Mouse (Mus musculus): ENCODE measurements around the gene Stxbp6. TPM values are rescaled to one million over a fixed set of nuclear protein-coding genes. Genes with fewer than 3 reads are reported as not detected.
A peak's percentile ranks its signal among the peaks of the same experiment; 100 is the strongest.
"Not testable (repeated sequence)": the region's sequence is repeated elsewhere in the genome, so short reads cannot be mapped to it uniquely, and the experiment has no call there.

Gene Stxbp6
- polyA plus RNA-seq (2015; fragmentation: Nextera tagmentation; extraction: Ambion mirVana) = 20.0 and 23.1 TPM in 2 replicates

- ATAC-seq (ENCODE audit: insufficient number of reproducible peaks, low FRiP score, low TSS enrichment, low read depth) = 0 out of 2 replicates have a peak, but pooled peaks have one; percentile 57
- H3K27me3 ChIP-seq = peaks cover 5% of the 10 kb centered on the region; the same call in 1 of the 2 replicates
- peak within 1 kb of the TSS; percentile 69 for H3K9ac ChIP-seq
- H3K9me3 ChIP-seq = no peaks in the 10 kb centered on the region
- WGBS = 2% methylated on average over 20 of the region's 20 CpGs
- peaks cover 21% of the 10 kb centered on the region for H3K4me1 ChIP-seq
- H3K27ac ChIP-seq = peak within 1 kb of the TSS; percentile 90
- H3K4me2 ChIP-seq = peak within 1 kb of the TSS; percentile 96
- no peaks in the 10 kb centered on the region for H3K36me3 ChIP-seq
- H3K4me3 ChIP-seq = peak within 1 kb of the TSS; percentile 79
Observed at GRCm38 (mm10) chr12:45074611-45075342, at the start of gene Stxbp6. TSS of gene Stxbp6 (minus strand) at chr12:45074709.

GRCm38 (mm10) chr12:45102954-45103353 lies 28.4 kb upstream of the Stxbp6 start:
- WGBS = 68% methylated on average over 2 of the region's 2 CpGs

GRCm38 (mm10) chr12:45093732-45094131 lies 19.2 kb upstream of the Stxbp6 start:
- 72% methylated on average over 2 of the region's 2 CpGs for WGBS
- H3K9ac ChIP-seq = no peak overlapping the region
- no peaks in the 10 kb centered on the region for H3K36me3 ChIP-seq

More at GRCm38 (mm10) chr12:45102954-45103353, 28.4 kb upstream of the Stxbp6 start:
- not testable (repeated sequence) for H3K4me1 ChIP-seq; H3K9ac ChIP-seq; H3K27me3 ChIP-seq; H3K4me3 ChIP-seq; H3K27ac ChIP-seq; H3K9me3 ChIP-seq; H3K36me3 ChIP-seq; ATAC-seq (ENCODE audit: insufficient number of reproducible peaks, low FRiP score, low TSS enrichment, low read depth); H3K4me2 ChIP-seq

GRCm38 (mm10) chr12:45092444-45092843 lies 17.9 kb upstream of the Stxbp6 start:
- H3K9ac ChIP-seq = no peak overlapping the region
- WGBS = 79% methylated on average over 3 of the region's 3 CpGs
- H3K4me1 ChIP-seq = no peaks in the 10 kb centered on the region
- ATAC-seq (ENCODE audit: insufficient number of reproducible peaks, low FRiP score, low TSS enrichment, low read depth) = no peak
- H3K36me3 ChIP-seq = no peaks in the 10 kb centered on the region
- H3K27ac ChIP-seq = no peak overlapping the region
- H3K9me3 ChIP-seq = no peaks in the 10 kb centered on the region
- no peak overlapping the region for H3K4me2 ChIP-seq
- no peak overlapping the region for H3K4me3 ChIP-seq
- H3K27me3 ChIP-seq = no peaks in the 10 kb centered on the region

More at GRCm38 (mm10) chr12:45093732-45094131, 19.2 kb upstream of the Stxbp6 start:
- no peak for ATAC-seq (ENCODE audit: insufficient number of reproducible peaks, low FRiP score, low TSS enrichment, low read depth)
- Histone ChIP-seq H3K27ac (no peak overlapping the region), H3K4me1 (no peaks in the 10 kb centered on the region), H3K4me2 (no peak overlapping the region), H3K27me3 (no peaks in the 10 kb centered on the region), H3K9me3 (no peaks in the 10 kb centered on the region), H3K4me3 (no peak overlapping the region)

- Histone ChIP-seq H3K4me3 (no peak overlapping the region), H3K9me3 (no peaks in the 10 kb centered on the region), H3K36me3 (no peaks in the 10 kb centered on the region), H3K4me1 (no peaks in the 10 kb centered on the region), H3K27me3 (no peaks in the 10 kb centered on the region), H3K4me2 (no peak overlapping the region), H3K9ac (no peak overlapping the region), H3K27ac (no peak overlapping the region)
- WGBS = 77% methylated on average over 1 of the region's 1 CpGs
- ATAC-seq (ENCODE audit: insufficient number of reproducible peaks, low FRiP score, low TSS enrichment, low read depth) = no peak
Observed at GRCm38 (mm10) chr12:45083145-45083475, 8.6 kb upstream of the Stxbp6 start.

- no peak for ATAC-seq (ENCODE audit: insufficient number of reproducible peaks, low FRiP score, low TSS enrichment, low read depth)
- WGBS = 82% methylated on average over 4 of the region's 4 CpGs
Observed at GRCm38 (mm10) chr12:45082379-45083144, 8.1 kb upstream of the Stxbp6 start.

GRCm38 (mm10) chr12:45081617-45082016 lies 7.1 kb upstream of the Stxbp6 start:
- Histone ChIP-seq H3K4me2 (no peak overlapping the region), H3K27ac (no peak overlapping the region), H3K9me3 (no peaks in the 10 kb centered on the region), H3K4me1 (no peaks in the 10 kb centered on the region), H3K27me3 (no peaks in the 10 kb centered on the region), H3K9ac (no peak overlapping the region), H3K4me3 (no peak overlapping the region), H3K36me3 (no peaks in the 10 kb centered on the region)
- no peak for ATAC-seq (ENCODE audit: insufficient number of reproducible peaks, low FRiP score, low TSS enrichment, low read depth)
- WGBS = 63% methylated on average over 1 of the region's 1 CpGs

More at GRCm38 (mm10) chr12:45082379-45083144, 8.1 kb upstream of the Stxbp6 start:
- Histone ChIP-seq H3K9ac (no peak overlapping the region), H3K27ac (no peak overlapping the region), H3K4me2 (no peak overlapping the region), H3K27me3 (no peaks in the 10 kb centered on the region), H3K9me3 (no peaks in the 10 kb centered on the region), H3K36me3 (no peaks in the 10 kb centered on the region), H3K4me1 (no peaks in the 10 kb centered on the region), H3K4me3 (no peak overlapping the region)

- Histone ChIP-seq H3K27me3 (no peaks in the 10 kb centered on the region), H3K36me3 (no peaks in the 10 kb centered on the region), H3K27ac (no peak overlapping the region), H3K9ac (no peak overlapping the region), H3K9me3 (no peaks in the 10 kb centered on the region), H3K4me1 (no peaks in the 10 kb centered on the region), H3K4me3 (no peak overlapping the region), H3K4me2 (no peak overlapping the region)
- WGBS = 57% methylated on average over 5 of the region's 5 CpGs
- no peak for ATAC-seq (ENCODE audit: insufficient number of reproducible peaks, low FRiP score, low TSS enrichment, low read depth)
Observed at GRCm38 (mm10) chr12:45080753-45081122, 6.2 kb upstream of the Stxbp6 start.

GRCm38 (mm10) chr12:45080036-45080752 lies 5.7 kb upstream of the Stxbp6 start:
- no peak overlapping the region for H3K27ac ChIP-seq
- no peaks in the 10 kb centered on the region for H3K36me3 ChIP-seq
- no peak overlapping the region for H3K4me2 ChIP-seq
- no peak overlapping the region for H3K9ac ChIP-seq
- no peaks in the 10 kb centered on the region for H3K9me3 ChIP-seq
- H3K27me3 ChIP-seq = no peaks in the 10 kb centered on the region
- ATAC-seq (ENCODE audit: insufficient number of reproducible peaks, low FRiP score, low TSS enrichment, low read depth) = no peak
- H3K4me3 ChIP-seq = no peak overlapping the region
- 69% methylated on average over 5 of the region's 5 CpGs for WGBS
- H3K4me1 ChIP-seq = 0 out of 2 replicates have a peak, but pooled peaks cover under 1% of the 10 kb centered on the region

GRCm38 (mm10) chr12:45075631-45076030 lies 1.1 kb upstream of the Stxbp6 start:
- Histone ChIP-seq H3K36me3 (no peaks in the 10 kb centered on the region), H3K4me2 (peak overlapping the region; percentile 96; the same call in 1 of the 2 replicates), H3K9ac (no peak overlapping the region), H3K27ac (no peak overlapping the region), H3K4me1 (peaks cover 18% of the 10 kb centered on the region), H3K4me3 (no peak overlapping the region), H3K27me3 (peaks cover 5% of the 10 kb centered on the region; the same call in 1 of the 2 replicates), H3K9me3 (no peaks in the 10 kb centered on the region)
- WGBS = 76% methylated on average over 11 of the region's 11 CpGs
- no peak for ATAC-seq (ENCODE audit: insufficient number of reproducible peaks, low FRiP score, low TSS enrichment, low read depth)

GRCm38 (mm10) chr12:45074042-45074601 lies 387 bp downstream of the Stxbp6 start:
- WGBS = under 1% methylated on average over 62 of the region's 62 CpGs
- Histone ChIP-seq H3K27ac (peak overlapping the region; percentile 90), H3K4me2 (peak overlapping the region; percentile 96), H3K27me3 (peaks cover 5% of the 10 kb centered on the region; the same call in 1 of the 2 replicates), H3K4me3 (peak overlapping the region; percentile 79), H3K9me3 (no peaks in the 10 kb centered on the region), H3K9ac (peak overlapping the region; percentile 69), H3K4me1 (peaks cover 21% of the 10 kb centered on the region), H3K36me3 (no peaks in the 10 kb centered on the region)
- peak; percentile 81; the same call in 1 of the 2 replicates for ATAC-seq (ENCODE audit: insufficient number of reproducible peaks, low FRiP score, low TSS enrichment, low read depth)
